Mouse (Mus musculus): Measurements from ENCODE around the gene Adgrg1. TPM values are rescaled to one million over a fixed set of nuclear protein-coding genes. Genes with fewer than 3 reads are reported as not detected.

Gene Adgrg1
- total RNA-seq, 2 experiments from 2014 or later = 24.1 to 43.3 TPM

DNA sequence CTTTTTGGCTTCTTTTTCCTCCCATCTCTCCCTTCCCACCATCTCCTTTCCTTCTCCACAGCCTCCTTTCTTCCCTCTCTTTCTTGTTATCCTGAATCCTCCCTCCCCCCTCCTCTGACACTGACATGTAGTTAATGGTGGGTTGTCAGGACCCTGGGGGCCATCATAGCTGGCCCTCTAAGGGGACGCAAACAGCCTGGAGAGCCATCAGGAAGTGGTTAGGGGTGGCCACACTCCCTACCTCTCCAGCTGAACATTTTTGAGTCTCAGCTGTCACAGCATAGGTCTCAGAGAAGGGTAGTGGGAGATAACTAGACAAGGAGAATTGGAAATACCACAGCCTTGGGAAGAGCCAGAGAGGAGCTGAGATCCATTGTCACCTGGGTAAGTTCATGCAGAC, 20.0 kb downstream of the Adgrg1 start:
- DNase-seq (ENCODE audit: low spot score in 2 of 2) = no peak

DNA sequence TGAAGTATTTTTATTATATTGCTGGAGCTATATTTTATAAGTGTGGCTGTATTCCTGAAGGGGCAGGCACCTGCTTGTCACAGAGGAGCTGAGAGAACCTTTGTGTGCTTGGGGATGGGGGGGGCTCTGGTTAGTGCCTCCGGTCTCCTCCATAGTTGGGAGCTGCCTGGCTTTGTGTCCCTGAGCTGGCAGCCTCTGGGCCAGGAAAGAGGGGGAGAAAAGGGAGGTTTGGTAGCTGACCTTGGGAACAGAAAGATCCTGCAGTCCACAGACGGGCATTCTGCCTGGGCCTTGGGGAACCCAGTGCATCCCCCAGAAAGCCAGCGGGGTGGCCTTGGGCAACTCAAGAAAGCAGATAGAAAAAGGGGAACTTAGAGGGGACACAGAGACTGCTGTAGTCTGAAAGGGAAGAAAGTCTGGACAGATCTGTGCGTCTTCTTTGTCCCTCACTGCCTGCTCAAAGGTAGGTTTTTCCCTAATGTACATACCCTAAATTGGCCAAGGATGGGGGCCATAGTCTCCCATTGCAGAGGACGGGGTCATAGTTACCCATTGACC, 20.9 kb downstream of the Adgrg1 start:
- DNase-seq (ENCODE audit: low spot score in 2 of 2) = no peak

DNA sequence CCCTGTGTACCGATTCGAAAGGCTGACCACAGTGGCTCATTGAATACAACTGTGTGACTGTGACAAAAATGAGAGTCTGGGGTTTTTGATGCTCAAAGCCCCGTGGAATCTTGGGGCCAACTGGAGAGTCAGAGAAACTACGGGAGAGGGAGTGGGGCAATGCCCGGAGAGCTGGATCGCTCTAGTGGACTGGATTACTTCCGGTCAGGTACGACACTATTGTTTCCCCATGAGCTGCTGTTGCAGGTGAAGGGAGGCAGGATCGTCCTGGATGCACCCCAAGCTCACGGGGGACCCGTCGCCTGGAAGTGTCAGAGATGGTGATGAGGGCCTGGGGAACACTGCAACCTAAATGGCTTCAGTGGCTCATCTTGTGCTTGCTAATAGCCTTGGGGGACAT, 21.5 kb downstream of the Adgrg1 start:
- DNase-seq (ENCODE audit: low spot score in 2 of 2) = no peak

DNA sequence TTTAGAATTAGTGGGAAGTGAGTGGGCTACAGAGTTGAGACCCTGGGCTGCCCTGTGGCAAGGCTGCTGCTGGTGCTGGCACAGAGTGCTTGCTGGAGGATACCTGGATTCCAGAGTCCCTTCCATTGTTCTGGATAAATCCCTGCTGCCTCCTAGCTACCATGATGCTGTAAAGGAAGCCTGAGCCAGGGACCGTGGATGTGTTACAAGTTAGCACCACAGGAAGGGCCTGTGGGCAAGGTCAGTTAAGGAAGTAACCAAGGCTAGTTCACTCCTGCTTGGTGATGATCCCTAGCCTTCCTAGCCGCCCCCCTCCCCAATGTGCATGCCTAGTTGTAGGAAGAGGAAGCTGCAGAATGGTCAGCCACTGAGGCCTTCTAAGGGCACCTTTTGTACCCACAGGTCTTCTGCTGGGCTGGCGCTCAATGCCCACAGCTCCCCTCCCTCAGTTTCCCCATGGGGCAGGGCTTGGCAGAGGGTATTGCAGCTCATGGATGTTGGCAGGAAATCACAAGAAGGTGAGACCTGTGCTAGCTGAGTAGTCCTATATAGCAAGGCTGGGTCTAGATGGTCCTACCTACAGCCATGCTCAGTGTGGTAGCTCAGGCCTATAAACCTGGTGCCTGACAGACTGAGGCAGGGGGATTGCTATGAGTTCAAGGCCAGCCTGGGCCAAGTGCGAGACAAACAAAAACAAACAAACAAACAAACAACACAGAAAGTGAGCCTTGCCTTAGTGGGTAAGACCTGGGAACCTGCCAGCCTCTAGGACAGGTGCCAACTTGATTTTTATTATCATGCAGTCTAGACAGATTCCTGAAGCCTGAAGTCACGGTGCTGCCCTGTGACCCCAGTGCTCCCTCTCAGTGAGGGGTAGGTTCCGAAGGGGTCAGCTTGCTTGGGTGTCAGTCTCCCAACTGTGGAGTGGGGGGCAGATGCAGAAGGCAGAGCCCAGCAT, 22.6 kb downstream of the Adgrg1 start:
- no peak for DNase-seq (ENCODE audit: low spot score in 2 of 2)

DNA sequence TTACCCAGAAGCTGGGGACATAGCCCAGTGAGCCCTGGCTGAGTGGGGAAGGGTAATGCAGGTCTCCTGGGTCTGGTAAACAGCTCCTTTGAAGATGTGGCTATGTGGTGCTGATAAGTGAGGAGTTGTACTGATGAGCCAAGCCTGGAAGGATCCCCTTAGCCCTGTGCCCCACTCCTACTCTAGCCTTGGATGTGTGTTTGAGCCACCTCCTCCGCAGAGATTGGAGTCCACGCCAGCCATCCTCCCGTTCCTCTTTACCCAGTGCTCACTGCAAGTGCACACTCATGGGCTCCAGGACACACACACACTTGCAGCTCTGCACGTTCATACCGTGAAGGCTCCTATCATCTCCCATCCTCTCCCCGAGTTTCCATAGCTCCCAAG, 23.3 kb downstream of the Adgrg1 start:
- no peak for DNase-seq (ENCODE audit: low spot score in 2 of 2)

DNA sequence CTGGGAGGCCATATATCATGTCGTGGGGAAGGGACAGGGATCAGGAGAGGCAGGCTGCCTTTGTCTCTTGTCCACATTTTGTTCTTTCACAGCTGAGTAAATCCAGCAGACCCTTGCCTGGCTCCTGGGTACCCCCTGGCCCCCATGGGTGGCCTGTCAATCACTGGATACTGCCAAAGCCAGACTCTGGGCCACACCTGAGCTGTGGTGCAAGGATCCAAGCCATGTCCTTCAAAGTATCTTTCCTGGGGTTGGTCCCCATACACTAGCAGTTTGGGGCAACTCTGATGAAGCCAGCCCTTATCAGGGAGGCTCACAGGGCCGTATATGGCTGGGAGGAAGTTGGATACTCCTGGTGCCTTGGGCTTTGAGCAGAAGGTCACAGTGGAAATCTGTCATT, 23.9 kb downstream of the Adgrg1 start:
- DNase-seq (ENCODE audit: low spot score in 2 of 2) = no peak

DNA sequence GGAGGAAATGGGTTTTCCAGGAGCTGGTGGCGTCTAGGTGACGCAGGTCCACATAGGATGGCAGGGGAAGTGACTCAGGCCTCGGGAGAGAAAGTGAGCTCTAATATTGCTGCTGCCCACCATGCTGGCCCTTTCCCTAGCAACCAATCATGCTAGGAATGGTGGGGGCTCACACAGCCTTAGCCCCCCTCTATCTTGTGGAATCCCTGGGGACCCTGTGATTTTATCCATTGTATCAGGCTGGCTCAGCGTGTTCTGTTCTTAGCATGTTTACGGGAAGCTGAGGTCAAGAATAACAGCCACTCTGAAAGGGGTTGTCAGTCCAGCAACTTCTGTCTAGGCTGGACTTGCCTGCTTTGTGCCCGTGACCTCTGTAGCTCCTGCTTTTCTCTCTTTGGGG, 24.5 kb downstream of the Adgrg1 start:
- DNase-seq (ENCODE audit: low spot score in 2 of 2) = no peak

DNA sequence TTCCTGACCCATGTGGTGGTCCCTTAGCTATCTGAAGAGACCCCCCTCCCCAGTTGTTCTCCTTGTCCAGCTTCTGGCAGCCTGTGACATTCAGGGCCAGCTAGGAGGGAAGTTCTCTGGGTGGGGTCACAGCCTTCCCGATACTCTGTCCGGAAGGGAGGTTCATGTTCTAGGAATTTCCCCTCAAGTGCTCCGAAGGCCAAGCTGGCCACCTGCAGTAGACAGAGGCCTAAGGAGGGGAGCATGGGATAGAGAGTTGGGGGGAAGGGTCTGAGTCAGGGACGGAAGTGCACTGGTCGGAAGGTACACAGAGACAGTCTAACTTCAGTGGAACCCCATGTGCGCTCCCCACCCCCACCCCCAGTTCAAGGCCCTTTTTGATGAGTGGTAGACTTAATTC, 25.4 kb downstream of the Adgrg1 start:
- DNase-seq (ENCODE audit: low spot score in 2 of 2) = no peak

DNA sequence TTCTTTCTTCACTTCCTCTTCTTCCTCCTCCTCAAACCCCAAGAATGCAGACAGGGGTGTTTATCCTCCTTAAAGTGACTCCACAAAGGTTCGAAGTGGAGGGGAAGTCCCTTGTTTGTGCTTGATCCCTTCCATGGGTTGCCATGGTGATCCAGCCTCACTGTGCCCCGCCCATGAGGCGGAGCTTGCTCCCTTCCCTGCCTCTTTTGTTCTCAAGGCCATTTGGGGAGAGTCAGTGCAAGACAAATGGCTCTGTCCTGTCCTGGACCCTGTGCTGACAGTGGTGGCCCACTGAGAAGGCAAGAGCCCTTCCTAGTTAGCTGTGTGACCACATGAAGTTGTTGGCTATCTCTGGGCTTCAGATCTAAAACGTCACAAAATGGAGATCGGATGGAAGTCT, 26.1 kb downstream of the Adgrg1 start:
- no peak for DNase-seq (ENCODE audit: low spot score in 2 of 2)

DNA sequence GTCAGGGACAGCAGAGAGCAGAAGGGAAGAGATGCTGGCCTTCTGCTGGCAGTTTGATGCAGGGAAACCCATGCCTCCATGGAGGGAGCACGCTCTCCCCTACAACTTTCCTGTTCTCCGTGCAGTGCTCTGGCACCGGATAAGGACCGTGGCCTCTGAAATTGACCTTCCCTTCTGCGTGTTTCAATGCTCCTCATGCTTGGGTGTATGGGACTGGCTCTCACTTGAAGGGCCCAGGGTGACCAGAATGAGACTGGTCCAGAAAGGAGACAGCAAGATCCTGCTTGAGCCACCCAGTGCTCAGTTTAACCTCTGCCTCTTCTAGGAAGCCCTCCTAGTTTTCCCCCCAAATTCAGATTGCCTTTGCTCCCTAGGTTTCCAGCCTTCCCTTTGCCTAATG, 26.6 kb downstream of the Adgrg1 start:
- DNase-seq (ENCODE audit: low spot score in 2 of 2) = no peak

DNA sequence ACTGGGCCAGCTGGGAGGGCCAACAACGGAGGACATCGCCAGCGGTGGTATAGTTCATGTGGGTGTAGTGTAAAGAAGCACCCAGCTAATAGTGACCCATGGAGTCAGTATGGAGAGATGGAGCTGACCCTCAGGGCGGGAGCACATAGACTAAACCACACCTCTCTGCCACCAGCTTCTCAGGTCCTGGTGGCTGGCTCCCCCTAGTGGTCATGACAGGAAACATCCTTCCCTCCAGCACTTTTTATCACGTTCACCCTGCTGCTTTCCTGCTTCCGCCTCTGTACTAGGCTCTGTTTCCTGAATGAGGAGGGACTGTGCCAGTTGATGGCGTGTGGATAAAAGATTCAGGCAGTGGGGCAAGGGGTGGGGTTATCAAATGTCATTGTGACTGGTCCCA, 27.1 kb downstream of the Adgrg1 start:
- peak; percentile 69 to 75 for DNase-seq (ENCODE audit: low spot score in 2 of 2)

DNA sequence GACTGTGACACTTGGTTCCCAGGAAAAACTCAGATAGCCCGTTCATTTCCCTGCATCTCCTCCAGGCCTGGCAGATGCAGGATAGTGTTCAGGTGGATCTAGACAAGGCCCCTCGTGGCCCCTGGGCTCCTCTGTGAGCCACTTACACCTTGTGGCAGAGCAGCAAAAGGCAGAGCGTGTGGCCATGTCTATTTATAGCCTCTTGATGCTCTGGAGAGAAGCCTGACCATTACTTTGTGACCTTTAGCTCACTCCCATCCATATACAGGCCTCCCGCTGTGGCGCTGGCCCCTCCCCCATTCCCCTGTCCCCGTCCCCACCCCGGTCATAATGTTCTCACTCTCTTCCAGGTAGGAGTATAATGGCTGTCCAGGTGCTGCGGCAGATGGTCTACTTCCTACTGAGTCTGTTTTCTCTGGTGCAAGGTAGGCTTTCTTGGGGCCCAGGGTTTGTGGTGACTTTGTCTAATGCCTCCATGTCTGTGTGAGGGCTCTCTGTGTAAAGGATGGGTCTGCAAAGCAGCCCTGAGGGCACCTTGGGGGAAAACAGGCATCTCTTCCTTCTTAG, 27.6 kb downstream of the Adgrg1 start:
- DNase-seq (ENCODE audit: low spot score in 2 of 2) = no peak

DNA sequence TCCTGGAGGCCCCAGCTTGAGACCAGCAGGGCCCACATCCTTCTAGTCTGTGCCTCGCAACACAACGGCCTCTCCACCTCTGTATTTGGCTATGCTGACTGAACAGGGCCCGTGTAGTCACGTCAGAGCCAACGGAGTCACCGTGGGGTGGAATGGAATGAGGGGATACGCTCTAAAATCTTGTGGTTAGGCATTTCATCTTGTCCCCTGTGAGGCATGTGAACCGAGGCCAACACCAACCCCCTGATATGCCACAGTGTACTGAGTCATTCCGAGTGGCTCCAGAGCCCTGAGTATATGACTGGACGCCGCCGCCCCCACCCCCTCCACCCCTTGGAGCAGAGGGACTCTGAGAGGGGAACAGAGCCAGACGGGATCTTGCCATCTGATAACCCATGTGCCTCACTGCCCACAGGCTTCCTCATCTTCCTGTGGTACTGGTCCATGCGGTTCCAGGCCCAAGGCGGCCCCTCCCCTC, 37.9 kb downstream of the Adgrg1 start:
- DNase-seq (ENCODE audit: low spot score in 2 of 2) = no peak

DNA sequence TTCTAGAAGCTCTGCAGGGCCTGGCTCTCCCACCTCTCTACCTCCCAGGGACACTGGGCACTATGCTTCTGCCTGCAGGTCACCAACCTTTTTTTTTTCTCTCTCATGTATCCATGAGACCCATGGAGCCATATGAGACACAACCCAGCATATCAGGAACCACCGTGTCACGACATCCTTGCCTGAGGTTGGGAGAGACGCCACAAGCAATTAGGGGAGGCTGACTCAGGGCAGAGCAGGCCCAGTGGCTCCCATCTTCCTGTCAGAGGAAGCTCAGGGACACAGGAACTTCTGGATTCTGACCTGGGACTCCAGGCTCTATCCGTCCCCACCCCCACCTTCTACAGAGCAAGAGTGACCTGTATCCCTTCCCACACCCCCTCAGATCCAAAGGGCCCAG, 41.3 kb downstream of the Adgrg1 start:
- DNase-seq (ENCODE audit: low spot score in 2 of 2) = no peak

DNA sequence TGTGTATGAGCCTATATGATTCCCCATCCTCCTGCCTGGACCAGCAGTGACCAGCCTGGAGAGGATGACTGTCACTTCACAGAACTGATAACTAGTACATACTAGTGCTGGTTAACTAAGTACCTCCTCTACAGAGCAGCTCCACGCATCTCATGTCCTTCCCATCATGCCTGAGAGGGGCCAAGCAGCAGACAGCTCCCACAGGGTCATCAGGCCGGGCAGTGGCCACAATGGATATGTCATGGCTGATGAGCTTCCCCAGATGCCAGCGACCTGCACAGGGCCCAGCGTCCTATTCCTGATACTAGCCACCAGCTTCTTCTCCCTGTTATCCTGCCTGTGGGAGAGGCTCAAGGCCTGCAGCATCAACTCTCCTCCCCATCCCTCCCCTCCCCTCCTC, 42.1 kb downstream of the Adgrg1 start:
- DNase-seq (ENCODE audit: low spot score in 2 of 2) = no peak

DNA sequence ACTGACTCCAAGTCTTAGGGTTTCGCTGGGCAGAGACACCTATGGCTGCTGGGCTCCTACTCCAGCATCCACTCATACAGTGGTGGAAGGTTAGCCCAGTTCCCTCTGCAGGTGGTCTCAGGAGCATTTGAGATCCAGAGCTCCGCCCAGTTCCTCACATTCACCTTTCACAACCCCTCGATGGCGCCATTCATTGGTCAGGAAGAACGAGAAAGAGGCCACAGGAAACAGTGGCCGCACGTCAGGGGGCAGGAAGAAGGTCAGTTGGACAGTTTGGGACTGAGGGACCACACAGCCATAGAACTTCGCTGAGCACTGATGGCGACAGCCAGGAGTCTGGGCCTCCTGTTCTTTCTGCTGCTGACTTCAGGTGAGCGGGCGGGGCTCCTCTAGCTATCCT, 42.9 kb downstream of the Adgrg1 start, which contains the start of gene Adgrg3:
Gene Adgrg3 (plus strand): TSS at position 242 of the 400 bp plus-strand sequence.
- no peak for DNase-seq (ENCODE audit: low spot score in 2 of 2)

DNA sequence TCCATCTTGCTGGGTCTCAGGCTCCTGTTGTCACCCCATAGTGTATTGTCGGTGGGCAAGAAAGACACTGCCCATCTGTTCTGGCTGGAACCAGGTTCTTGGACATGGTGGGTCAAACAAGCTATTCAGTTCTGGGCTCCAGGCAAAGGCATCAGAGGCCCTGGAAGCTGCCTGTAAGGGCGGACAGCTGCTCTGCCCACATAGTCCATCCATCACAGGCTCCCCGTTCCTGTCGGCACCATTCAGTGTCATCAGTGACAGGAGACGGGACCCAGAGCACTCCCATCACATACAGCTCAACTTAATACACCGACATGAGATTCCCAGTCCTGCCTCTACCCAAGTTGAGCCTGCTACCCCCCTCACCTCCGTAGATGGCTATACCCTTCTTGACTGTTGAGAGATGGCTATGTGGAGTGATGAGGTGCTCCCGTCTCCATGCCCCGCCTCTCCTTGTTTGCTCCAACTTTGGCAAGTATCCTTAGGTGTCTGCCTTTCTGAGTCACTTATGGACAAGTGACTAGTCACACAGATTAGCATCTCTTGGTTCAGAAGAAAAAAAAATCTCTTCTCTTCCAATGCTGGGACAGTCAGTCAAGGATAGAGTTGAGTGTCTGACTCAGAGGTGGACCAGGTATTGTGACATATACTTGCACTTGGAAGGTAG, 43.6 kb downstream of the Adgrg1 start:
- no peak for DNase-seq (ENCODE audit: low spot score in 2 of 2)

DNA sequence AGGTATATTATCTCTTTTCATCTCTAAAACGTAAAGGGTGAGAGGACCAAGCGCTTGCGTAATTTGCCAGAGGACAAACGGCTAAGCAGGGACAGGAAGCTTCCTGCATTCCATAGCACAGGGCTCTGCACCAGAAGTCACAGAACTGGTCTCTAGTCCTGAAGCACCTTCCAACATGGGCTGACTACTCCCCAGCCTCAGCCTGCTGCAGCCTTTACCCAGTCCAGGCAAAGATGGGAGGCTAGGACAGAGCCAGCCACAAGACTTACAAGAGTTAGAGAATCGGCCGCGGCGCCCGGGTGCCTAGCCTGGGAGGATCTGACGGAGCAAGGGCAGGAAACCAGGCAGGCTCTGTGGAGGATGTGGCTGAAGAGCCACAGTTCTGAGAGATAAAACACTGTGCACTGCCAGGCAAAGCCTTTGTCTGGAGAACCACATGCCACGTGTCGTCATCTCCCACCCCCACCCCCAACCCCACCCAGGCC, 45.8 kb downstream of the Adgrg1 start:
- DNase-seq (ENCODE audit: low spot score in 2 of 2) = no peak

DNA sequence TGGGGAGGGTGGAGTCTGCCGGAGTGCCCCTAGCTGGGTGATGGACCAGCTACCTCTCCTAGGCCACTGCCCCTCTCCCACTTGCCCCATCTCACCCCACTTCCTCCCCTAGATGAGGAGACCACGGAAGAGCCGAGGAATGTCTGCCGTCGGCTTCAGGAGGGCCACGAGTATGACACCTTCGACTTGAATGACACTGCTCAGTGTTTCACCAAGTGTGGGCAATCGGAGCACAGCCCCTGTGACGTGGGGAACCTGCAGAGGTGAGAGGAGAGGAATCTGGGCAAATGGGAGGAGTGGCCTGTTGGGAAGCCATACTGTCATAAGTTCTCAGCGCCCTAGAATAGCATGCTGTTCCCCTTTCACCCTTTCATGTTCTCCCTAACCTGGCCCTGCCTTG, 46.3 kb downstream of the Adgrg1 start:
- DNase-seq (ENCODE audit: low spot score in 2 of 2) = no peak

DNA sequence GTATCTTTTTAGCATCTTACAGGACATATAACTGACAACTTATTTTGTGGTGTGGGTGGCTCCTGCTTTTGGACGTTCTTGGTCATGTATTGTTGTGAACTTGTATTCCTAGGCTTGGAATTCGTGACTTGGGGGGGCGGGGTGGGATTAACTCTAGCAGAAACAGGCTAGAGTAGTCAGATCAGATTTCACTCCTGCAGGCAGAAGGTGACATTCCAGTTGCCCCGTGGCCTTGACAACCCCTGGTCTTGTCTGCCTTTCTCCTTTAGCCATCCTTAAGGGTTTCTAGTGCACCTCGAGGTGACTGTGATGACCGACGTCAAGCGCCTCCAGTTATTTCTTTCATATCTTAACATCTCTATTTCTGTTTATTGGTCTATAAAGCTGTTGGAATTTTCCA, 48.6 kb downstream of the Adgrg1 start:
- DNase-seq (ENCODE audit: low spot score in 2 of 2) = no peak

DNA sequence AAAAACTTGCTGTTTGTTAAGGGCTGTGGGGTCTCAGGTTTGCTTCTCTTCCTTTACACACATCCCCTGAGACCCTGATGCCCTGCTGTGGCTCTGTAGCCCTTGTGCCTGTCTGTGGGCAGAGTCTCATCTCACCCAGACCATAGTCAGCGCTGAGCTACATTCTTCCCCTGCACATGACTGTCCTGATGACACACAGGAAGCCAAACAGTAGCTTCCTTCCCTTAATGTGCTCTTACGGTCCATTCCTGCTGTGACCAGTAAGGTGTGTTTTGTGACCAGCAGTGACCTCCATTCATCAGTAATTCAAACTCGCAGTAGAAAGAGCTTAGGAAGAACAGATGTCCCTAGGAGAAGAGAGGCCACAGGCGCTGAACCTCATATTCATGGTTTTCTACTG, 49.8 kb downstream of the Adgrg1 start:
- no peak for DNase-seq (ENCODE audit: low spot score in 2 of 2)

DNA sequence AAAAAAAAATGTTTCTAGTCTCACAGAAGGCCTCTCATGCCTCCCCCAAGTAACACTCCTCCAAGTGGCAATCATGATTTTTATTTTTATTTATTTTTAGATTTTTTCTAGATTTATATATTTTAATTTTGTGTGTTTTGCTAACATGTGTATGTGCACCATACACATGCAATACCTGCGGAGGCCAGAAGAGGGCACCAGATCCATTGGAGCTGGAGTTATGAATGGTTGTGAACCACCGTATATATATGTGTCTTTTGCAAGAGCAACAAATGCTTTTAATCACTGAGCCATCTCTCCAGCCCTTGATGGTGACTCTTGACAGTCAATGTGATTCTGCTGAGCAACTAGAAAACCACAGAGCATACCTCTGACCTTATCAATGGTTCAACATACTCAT, 50.9 kb downstream of the Adgrg1 start:
- peak in 1 of 2 experiments; percentile 46 for DNase-seq (ENCODE audit: low spot score in 2 of 2)

Data from adrenal gland, adult 18-20 months (tissue).